Mouse (Mus musculus): Measurements from ENCODE around the gene Tenm3. TPM values are rescaled to one million over a fixed set of nuclear protein-coding genes. Genes with fewer than 3 reads are reported as not detected.

The Tenm3 gene
- polyA plus RNA-seq, 1 experiment, result 2.3 TPM

DNA sequence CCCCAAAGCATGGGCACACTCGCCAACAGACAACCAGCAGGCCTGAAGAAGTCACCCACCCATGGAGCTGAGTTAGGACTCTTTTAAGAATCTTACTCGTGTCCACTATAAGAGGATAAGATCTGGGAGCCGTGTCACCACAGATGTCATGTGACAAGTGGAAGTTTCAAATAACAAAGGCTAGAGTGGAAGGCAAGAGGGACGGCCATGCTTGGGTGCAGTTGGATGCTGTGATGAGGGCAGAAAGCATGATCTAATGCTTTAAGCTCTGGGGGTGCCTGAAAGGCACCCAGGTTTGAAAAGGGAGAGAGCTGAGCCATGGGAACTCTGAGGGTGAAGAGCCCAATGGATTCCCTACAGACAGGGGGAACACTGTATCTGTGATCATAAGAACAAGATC is 64.6 kb downstream of the Tenm3 start:
- no peaks in the 10 kb centered on the region for H3K27me3 ChIP-seq (ENCODE audit: control insufficient read depth, insufficient read depth, low read length)

DNA sequence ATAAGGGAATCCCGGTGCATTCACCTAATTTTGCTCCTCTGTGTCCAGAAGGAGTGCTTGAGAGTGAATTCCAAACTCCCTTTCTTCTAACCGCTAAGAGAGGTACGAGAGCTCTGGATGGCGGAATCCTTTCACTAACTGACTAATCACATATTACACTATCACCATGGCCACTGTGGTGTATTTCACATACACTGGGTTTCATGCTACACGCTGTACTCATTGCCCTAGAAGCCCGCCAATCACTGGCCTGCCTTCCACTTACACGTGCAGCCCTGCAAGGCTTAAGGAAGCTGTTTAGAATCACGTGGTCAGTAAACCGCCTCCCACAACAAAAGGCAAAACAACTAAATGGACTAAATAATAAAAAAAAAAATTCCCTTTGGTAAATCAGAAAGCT is 67.7 kb downstream of the Tenm3 start:
- TF ChIP-seq CTCF (IDR thresholded peaks at IDR 0.05; ENCODE audit: borderline replicate concordance, control insufficient read depth, extremely low read depth, insufficient read depth, low read length, poor library complexity), result no peak
- no peak for TF ChIP-seq POLR2A (IDR thresholded peaks at IDR 0.05; ENCODE audit: control insufficient read depth, extremely low read depth, insufficient read depth, low read length, poor library complexity)
- WGBS, result 72% methylated on average over 9 of the region's 9 CpGs
- no peaks in the 10 kb centered on the region for H3K27me3 ChIP-seq (ENCODE audit: control insufficient read depth, insufficient read depth, low read length)
- no peak overlapping the region for H3K27ac ChIP-seq (ENCODE audit: control insufficient read depth, insufficient read depth, low read length)
- H3K4me3 ChIP-seq (ENCODE audit: control insufficient read depth, insufficient read depth, low read length), result no peak overlapping the region
- DNase-seq, result no peak
- H3K4me1 ChIP-seq (replicated peaks; ENCODE audit: control insufficient read depth, insufficient read depth, low read length), result no peaks in the 10 kb centered on the region
- H3K36me3 ChIP-seq (ENCODE audit: control insufficient read depth, insufficient read depth, low read length), result no peaks in the 10 kb centered on the region

More for the DNA sequence above, 64.6 kb downstream of the Tenm3 start:
- Histone ChIP-seq H3K27ac (ENCODE audit: control insufficient read depth, insufficient read depth, low read length) (no peak overlapping the region), H3K4me3 (ENCODE audit: control insufficient read depth, insufficient read depth, low read length) (no peak overlapping the region), H3K36me3 (ENCODE audit: control insufficient read depth, insufficient read depth, low read length) (no peaks in the 10 kb centered on the region), H3K4me1 (replicated peaks; ENCODE audit: control insufficient read depth, insufficient read depth, low read length) (no peaks in the 10 kb centered on the region)
- TF ChIP-seq CTCF (IDR thresholded peaks at IDR 0.05; ENCODE audit: borderline replicate concordance, control insufficient read depth, extremely low read depth, insufficient read depth, low read length, poor library complexity) (no peak), POLR2A (IDR thresholded peaks at IDR 0.05; ENCODE audit: control insufficient read depth, extremely low read depth, insufficient read depth, low read length, poor library complexity) (no peak)
- 79% methylated on average over 4 of the region's 4 CpGs for WGBS
- no peak for DNase-seq

DNA sequence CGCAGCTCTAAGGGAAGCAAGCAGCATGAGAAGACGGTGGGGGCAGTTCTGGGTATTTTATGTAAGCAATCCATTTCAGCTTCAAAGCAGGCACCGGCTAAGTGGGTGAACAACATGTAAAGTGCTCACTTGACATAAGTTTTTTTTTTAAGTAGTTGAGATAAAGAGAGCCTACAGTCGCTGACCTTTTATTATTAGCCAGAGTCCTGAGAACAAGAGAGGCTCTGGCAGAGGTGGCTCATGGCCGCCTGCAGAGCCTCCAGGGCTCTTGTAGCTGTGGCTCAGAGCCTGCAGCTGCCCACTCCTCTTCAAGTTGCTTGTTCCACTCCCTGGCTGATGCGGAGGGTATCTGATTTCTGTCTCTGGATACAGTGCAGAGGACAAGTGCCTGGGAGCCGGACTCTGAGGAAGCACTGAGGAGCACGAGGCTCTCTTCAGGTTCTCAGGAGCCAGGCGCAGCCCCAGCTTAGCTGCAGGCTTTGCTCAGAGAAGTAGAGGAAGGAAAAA is 68.2 kb downstream of the Tenm3 start:
- Histone ChIP-seq H3K4me1 (replicated peaks; ENCODE audit: control insufficient read depth, insufficient read depth, low read length) (no peaks in the 10 kb centered on the region), H3K27ac (ENCODE audit: control insufficient read depth, insufficient read depth, low read length) (no peak overlapping the region), H3K4me3 (ENCODE audit: control insufficient read depth, insufficient read depth, low read length) (no peak overlapping the region), H3K36me3 (ENCODE audit: control insufficient read depth, insufficient read depth, low read length) (no peaks in the 10 kb centered on the region), H3K27me3 (ENCODE audit: control insufficient read depth, insufficient read depth, low read length) (no peaks in the 10 kb centered on the region)
- TF ChIP-seq CTCF (IDR thresholded peaks at IDR 0.05; ENCODE audit: borderline replicate concordance, control insufficient read depth, extremely low read depth, insufficient read depth, low read length, poor library complexity) (no peak), POLR2A (IDR thresholded peaks at IDR 0.05; ENCODE audit: control insufficient read depth, extremely low read depth, insufficient read depth, low read length, poor library complexity) (no peak)
- WGBS, result 41% methylated on average over 9 of the region's 9 CpGs
- no peak for DNase-seq

DNA sequence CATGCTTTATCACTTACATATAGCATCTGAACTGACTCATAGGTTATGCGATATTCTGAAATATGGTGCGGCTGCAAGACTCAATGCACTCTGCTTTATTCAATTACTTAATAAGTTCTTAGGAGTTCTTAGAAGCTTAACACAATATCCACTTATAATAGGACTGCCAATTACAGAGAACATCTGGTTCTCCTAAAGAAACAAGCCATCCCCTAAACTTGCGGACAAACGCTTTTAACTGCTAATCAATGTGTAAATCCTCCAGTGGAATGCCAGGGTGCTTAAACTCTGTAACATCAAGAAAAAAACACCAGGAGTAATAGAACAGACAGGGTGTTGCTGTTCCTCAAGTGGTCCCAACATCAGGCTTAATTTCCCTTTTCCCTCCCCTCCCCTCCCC is 68.9 kb downstream of the Tenm3 start:
- H3K36me3 ChIP-seq (ENCODE audit: control insufficient read depth, insufficient read depth, low read length), result no peaks in the 10 kb centered on the region
- no peak for TF ChIP-seq CTCF (IDR thresholded peaks at IDR 0.05; ENCODE audit: borderline replicate concordance, control insufficient read depth, extremely low read depth, insufficient read depth, low read length, poor library complexity)
- no peak for TF ChIP-seq POLR2A (IDR thresholded peaks at IDR 0.05; ENCODE audit: control insufficient read depth, extremely low read depth, insufficient read depth, low read length, poor library complexity)
- H3K4me3 ChIP-seq (ENCODE audit: control insufficient read depth, insufficient read depth, low read length), result no peak overlapping the region
- H3K27ac ChIP-seq (ENCODE audit: control insufficient read depth, insufficient read depth, low read length), result no peak overlapping the region
- no peaks in the 10 kb centered on the region for H3K4me1 ChIP-seq (replicated peaks; ENCODE audit: control insufficient read depth, insufficient read depth, low read length)
- no peaks in the 10 kb centered on the region for H3K27me3 ChIP-seq (ENCODE audit: control insufficient read depth, insufficient read depth, low read length)
- WGBS, result 75% methylated on average over 4 of the region's 4 CpGs
- no peak for DNase-seq

DNA sequence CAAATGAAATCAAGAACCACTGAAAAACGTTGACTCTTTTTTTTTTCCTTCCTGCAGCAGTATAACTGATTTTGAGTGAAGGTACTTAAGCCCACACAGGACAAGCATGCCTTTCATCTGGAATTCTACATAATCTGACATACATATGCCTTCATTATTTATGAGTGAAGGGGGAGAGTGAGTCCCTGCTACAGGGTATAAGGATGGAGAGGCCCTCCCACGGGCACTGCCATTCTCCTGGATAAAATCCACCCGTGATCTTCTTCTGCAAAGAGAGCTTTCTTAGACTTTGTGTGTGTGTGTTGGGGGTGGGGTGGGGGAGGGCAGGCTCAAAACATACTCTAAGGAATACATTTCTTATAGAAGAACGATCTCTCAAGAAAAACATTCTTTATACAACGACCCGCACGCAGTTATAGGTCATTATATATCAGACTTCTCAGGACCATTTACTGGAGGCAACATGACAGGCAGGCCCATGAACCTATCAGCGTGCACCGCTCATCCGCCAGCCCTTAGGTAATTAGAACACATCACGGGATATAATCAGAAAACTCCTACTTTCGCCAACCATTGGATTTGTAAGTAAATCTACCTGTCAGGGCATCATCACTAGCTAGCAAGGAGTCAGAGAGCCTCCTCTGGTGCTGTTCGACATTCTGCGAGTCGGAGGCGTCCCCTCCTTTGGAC is 77.1 kb downstream of the Tenm3 start:
- H3K36me3 ChIP-seq (ENCODE audit: control insufficient read depth, insufficient read depth, low read length), result no peaks in the 10 kb centered on the region
- no peak overlapping the region for H3K27ac ChIP-seq (ENCODE audit: control insufficient read depth, insufficient read depth, low read length)
- no peaks in the 10 kb centered on the region for H3K4me1 ChIP-seq (replicated peaks; ENCODE audit: control insufficient read depth, insufficient read depth, low read length)
- H3K4me3 ChIP-seq (ENCODE audit: control insufficient read depth, insufficient read depth, low read length), result no peak overlapping the region
- 84% methylated on average over 16 of the region's 16 CpGs for WGBS
- TF ChIP-seq CTCF (IDR thresholded peaks at IDR 0.05; ENCODE audit: borderline replicate concordance, control insufficient read depth, extremely low read depth, insufficient read depth, low read length, poor library complexity), result no peak
- TF ChIP-seq POLR2A (IDR thresholded peaks at IDR 0.05; ENCODE audit: control insufficient read depth, extremely low read depth, insufficient read depth, low read length, poor library complexity), result no peak
- DNase-seq, result no peak
- H3K27me3 ChIP-seq (ENCODE audit: control insufficient read depth, insufficient read depth, low read length), result no peaks in the 10 kb centered on the region

DNA sequence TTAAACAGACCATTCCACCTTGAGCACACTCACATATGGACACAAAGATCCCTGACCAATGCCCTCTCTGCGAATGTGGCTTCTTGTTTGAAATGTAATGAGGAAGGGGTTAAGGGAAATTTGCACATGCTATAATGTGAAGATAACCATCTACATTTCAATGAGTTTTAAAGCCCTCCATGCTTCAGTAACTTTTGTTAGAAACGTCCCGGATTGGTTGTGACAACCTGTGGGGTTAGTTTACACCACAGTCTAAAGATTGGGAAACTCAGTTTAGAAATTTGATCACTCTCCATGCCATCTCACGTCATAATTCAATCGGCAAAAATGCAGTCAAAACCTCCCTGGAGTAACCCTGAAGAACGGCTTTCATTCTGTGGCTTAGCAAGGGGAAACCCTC is 78.5 kb downstream of the Tenm3 start:
- WGBS, result 72% methylated on average over 6 of the region's 6 CpGs
- no peak for TF ChIP-seq POLR2A (IDR thresholded peaks at IDR 0.05; ENCODE audit: control insufficient read depth, extremely low read depth, insufficient read depth, low read length, poor library complexity)
- TF ChIP-seq CTCF (IDR thresholded peaks at IDR 0.05; ENCODE audit: borderline replicate concordance, control insufficient read depth, extremely low read depth, insufficient read depth, low read length, poor library complexity), result no peak
- Histone ChIP-seq H3K27me3 (ENCODE audit: control insufficient read depth, insufficient read depth, low read length) (no peaks in the 10 kb centered on the region), H3K4me1 (replicated peaks; ENCODE audit: control insufficient read depth, insufficient read depth, low read length) (no peaks in the 10 kb centered on the region), H3K27ac (ENCODE audit: control insufficient read depth, insufficient read depth, low read length) (no peak overlapping the region), H3K36me3 (ENCODE audit: control insufficient read depth, insufficient read depth, low read length) (no peaks in the 10 kb centered on the region), H3K4me3 (ENCODE audit: control insufficient read depth, insufficient read depth, low read length) (no peak overlapping the region)
- DNase-seq, result no peak

All from thymus, adult 2 months (tissue).